Mouse (Mus musculus) activated CD4-positive, CD25-positive, alpha-beta regulatory T cell, adult 4 months (primary cell): Measurements from ENCODE around the gene Arid3c. TPM values are rescaled to one million over a fixed set of nuclear protein-coding genes. Genes with fewer than 3 reads are reported as not detected.
"Not testable (repeated sequence)": the region's sequence is repeated elsewhere in the genome, so short reads cannot be mapped to it uniquely, and the experiment has no call there.

Experiments used
- ATAC-seq: one replicate; pipeline ENCODE4 v1.8.0; 2017
- polyA plus RNA-seq, 2 experiments: library from polyadenylated mRNA; unstranded; fragments of 100-300 nt; shearing (Covaris generic); gene quantifications; one replicate each; pipeline ENCODE4 v1.2.1; 2017

Arid3c gene
- polyA plus RNA-seq = not detected

DNA sequence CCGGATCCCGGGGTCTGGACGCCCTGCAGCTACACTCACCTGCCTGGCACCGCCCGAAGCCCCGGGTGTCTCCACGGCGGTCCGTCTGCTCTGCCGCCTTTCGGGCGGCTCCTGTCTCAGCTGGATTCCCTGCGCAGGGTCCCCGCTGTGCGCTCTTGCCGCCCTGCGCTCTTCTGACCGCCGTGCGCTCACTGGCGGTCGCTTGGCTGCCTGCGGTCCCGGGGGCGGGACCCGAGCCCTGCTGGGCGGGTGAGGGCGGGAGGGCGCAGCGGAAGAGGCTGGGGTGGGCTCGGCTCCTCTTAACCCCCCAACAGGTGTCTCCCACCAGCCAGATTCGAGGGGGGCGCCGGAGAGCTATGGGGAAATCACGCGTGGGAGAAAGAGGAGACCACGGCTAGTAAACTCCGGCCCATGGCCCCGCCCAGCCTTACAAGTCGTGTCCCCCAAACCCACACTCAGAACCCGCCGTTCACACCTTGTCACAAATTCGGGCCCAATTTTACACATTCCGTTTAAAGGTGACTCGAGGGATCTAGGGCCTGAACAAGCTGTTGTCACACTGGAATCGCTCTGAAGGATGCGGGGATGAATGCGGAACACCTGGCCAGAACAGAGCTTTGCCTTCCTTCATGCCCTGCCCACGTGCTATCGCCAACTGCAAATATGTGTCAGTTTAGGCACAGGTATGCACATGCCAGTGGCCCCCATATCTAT is at the start of gene Arid3c:
Arid3c (minus strand) TSS at position 91 of the 714 bp plus-strand sequence.
- no peak for ATAC-seq

DNA sequence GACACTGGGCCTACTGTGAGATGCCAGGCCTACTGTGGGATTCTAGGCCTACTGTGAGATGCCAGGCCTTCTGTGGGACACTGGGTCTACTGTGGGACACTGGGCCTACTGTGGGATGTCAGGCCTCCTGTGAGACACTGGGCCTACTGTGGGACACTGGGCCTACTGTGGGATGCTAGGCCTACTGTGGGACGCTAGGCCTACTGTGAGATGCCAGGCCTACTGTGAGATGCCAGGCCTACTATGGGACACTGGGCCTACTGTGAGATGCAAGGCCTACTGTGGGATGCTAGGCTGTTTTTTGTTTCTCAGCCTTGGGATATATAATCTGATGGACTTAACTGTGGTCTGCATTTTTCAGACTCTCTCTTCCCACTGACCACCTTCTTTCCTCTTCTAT is 44.9 kb upstream of the Arid3c start:
- not testable (repeated sequence) for ATAC-seq

DNA sequence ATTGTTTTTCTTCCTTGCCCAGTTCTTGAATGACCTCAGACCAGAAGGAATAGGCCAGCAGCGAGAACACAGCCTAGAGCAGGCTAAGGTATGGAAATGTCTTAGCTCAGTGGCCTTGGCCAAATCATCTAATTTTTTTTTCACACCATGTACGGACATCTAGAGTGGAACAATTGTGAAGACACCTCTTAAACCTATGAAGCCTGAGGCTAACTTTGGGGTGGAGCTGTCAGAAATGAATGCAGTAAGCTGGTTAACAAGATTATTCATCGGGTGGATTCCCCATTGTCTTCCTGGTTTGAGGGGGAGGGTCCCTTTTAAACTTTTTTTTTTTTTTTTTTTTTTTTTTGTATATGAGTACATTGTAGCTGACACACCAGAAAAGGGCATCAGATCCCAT is 43.6 kb upstream of the Arid3c start:
- not testable (repeated sequence) for ATAC-seq

DNA sequence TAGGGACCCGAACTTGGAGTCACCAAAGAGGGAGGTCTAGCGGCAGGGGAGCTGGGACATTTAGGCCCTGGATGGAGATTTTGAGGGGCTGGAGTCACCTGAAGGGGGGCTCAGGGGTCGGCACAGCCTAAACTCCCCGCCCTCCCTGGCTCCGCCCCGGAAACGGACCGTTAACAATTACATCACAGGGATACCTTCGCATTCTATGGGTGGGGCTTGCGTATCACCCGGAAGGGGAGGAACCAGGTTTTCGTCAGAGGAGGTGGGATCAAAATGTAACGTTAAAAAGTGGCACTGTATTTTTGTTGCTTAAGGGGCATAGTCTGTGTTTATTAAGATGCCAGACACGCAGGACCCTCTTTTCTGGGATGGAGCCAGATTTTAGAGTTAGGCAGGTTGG is 43.1 kb upstream of the Arid3c start, which contains the start of gene Ccl27a:
Ccl27a (minus strand) TSS at position 246 of the 400 bp plus-strand sequence.
- ATAC-seq = not testable (repeated sequence)

DNA sequence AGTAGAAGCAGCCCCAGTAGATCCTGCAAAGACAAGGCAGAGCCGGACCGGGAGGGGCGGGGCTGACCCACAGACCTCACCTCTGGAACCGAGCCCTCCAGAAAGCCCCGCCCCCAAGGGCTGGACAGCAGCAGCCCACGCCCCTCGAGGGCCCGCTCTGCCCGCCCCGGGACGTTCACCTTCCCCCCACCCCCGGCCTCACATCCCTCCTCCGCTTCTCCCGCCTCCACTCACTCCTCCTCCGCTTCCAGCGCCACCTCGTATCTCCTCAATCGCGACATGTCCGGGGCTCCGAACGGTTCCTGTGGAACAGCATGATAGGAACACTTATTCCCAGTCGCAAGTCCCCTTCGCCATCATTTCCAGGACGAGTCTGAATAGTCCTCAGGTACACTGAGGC is 42.6 kb upstream of the Arid3c start:
- not testable (repeated sequence) for ATAC-seq

DNA sequence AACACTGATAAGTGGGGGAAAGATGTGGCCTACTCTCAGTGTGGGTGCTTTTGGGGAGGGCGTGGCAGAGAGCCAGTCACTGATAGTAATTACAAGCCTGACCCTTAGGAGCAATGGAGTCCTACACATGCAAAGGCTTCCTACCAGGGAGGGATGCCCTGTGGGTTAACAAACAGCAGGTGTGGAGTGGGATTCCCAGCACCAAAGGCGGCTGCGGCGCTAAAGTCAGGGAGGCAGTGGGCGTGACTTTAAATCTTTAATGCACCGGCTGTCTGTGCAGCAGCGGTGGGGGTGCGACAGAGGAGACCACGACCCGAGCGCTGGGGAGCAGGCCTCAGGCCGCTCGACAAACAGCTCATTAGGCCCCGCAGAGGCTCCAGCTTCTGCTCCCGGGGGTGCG is 42.0 kb upstream of the Arid3c start:
- not testable (repeated sequence) for ATAC-seq

DNA sequence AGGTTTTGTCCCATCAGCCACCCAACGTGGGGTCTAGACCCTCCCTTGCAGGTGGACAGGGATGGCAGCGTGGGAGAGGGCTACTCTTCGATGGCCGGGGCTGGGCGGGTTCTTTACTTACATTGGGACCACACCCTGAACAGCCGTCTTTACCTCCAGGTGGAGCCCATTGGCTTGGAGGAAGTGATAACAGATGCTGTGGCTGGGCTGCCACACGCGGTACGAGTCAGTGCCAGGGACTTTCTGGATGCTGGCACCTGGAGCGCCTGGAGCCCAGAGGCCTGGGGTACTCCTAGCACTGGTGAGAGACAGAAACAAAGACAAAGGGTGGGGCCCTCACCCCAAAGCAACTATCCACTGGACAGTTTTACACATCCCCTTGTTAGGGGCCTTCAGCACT is 36.4 kb upstream of the Arid3c start:
- not testable (repeated sequence) for ATAC-seq

DNA sequence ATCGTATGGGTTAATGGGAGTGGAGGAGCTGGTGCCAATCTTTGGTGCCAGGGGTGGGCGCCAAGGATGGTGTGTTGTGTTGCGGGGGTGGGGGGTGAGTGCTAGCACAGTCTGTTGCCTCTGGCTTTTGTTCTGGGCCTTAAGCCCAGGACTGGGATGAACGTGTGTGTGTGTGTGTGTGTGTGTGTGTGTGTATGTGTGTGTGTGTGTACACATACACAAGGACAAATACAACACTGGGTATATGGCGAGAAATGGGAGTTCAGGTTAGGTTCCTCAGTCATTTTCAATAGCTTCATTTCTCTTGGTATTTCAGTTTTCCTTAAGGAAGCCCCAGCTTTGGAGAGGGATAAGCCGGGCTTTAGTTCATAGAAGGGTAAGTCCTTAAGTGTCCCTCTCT is 32.2 kb upstream of the Arid3c start:
- not testable (repeated sequence) for ATAC-seq

DNA sequence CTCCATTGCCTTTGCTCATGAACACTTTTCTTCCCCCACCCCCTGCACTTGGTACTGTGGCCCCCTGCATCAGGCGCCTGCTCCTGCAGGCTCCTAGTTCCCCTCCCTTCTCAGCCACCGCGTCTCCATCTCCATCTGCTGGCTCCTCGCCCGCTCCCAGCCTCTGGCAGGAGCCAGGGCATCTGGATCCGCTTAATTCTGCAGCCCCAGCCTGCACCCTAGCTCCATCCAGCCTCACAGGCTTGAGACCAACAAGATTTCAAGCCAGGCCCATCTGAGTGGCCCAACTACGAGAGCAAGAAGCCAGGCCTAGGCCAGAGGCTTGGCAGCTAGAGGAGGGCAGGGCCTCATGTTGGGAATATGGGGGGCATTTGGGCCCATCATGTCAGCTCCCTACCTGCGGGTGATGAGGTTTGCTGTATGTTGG is 31.8 kb upstream of the Arid3c start:
- ATAC-seq = not testable (repeated sequence)

DNA sequence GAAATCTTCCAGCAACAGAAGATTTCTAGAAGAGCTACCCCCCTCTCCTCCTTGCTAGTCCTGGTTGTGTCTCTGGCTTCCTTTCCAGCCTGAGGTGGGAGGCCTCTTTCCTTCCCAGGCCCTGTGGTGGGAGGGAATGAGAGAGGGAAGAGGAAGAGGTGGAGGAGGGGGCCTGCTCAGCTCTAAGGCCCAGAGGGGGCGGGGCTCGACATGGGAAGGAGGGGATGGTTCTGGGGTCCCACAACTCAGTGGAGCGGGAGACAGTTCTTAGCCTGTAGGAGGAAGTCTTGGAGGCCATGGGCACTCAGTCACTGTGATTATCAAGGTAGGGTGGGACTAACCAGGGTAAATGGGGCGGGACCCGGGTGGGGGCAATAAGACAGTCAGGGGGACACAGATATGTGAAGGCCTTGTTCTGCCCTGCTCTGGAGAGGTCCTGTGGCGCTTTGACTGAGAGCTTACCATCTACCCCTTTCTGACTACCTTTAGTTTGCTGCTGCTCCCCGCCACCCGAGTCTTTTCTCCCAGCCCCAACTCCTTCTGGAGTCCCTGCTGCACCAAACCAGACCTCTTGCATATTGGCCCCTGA is 31.3 kb upstream of the Arid3c start:
- no peak for ATAC-seq

DNA sequence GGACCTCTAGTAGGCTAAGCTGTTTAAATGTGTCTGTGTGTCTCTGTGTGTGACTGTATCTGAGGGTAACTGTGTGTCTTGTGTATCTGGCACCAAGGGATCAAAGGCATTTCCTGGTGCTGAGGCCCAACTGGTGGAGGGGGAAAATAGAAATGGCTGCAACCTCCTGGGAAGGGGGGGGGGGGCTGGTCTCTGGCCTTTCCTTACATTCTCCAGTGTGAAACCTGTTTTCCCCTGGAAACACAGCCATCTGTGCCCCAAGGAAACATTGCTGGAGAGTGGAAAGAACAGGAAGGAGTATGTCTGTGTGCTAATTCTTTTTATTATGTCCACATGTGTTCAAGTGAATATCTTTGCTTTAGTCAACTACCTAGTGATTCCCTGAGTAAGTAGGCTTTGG is 30.7 kb upstream of the Arid3c start:
- ATAC-seq = no peak

DNA sequence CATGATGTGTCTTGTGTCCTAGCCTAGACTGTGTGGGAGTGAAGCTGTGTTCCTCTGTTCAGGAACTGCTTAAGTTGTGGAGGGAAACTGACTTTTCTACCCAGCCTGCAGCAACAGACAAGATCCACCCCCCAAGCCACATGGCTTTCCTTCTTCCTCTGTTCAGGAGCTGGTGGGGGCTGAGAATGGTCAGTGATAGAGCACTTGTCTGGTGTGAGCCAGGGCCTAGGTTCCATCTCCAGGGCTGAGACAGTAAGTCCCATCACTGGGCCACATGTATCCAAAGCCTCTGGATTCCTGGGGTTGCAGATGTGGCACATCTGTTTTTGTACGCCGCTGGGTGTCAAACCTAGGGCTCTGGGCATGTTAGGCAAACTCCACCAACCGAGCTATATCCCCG is 30.0 kb upstream of the Arid3c start:
- no peak for ATAC-seq

DNA sequence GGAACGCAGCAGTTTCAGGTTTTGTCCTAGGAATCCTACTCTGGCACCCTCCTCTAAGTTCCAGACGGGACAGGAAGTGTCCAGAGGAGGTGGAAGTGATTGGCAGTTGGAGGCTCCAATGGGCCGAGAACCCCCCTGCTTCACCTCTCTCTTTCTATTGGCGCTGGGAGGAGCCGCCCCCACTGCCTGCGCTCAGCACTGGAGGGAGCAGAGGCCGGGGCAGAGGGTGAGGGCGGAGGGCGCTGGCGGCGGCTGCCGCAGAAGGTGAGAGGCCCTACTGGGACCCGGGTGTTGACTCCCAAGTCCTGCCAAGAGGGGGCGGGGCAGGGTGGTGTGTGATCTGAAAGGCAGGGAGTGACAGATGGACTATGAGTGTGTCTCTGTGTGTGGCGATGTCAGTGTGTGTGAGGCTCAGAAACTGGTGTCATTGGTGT is 29.4 kb upstream of the Arid3c start:
- no peak for ATAC-seq

DNA sequence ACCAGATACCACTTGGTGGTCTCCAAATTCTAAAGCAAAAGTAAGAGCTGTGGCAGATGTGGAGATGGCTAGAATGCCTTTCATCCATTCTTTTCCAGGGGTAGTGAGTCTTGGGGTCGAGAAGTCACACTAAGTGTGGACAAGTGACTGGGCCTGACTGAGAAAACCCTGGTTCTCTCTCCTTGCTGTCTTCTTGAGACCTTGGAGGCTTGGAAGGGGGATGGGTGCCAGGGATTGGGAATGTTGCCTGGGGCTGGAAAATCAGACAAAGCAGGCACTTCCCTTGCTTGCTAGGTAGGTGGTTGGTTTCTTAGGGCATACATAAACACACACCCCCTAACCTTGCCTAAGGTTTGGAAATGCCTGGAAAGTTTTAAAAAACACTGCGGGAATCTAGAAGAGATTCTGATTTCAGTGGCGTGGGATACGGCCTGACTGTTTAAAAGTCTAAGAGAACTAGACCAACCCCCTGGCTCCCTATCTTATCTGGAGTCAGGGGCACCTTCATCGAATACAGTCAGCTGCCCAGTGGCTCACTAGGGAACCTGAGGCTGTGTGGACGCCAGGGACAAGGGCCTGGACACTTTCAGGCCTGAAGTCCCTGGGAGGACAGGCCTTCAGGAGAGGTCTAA is 28.8 kb upstream of the Arid3c start:
- ATAC-seq = no peak

DNA sequence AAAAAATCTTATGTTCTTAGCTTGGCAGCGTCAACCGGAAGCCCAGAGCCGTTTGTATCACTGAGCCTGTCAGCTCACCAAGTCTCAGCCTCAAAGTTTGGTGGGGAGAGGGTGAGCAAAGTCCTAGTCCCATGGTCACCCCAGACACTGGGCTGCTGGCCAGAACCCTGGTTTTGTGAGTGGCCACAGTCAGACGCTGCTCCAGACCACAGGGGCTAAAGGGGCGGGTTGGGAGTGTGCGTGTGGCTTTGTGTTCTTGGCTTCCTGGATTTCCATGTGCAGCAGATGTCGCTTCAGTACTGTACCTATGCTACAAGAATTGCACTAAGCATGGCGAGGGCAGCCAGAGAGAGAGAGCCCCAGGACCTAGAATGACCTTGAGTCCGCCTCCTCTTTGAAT is 28.3 kb upstream of the Arid3c start:
- ATAC-seq = no peak

DNA sequence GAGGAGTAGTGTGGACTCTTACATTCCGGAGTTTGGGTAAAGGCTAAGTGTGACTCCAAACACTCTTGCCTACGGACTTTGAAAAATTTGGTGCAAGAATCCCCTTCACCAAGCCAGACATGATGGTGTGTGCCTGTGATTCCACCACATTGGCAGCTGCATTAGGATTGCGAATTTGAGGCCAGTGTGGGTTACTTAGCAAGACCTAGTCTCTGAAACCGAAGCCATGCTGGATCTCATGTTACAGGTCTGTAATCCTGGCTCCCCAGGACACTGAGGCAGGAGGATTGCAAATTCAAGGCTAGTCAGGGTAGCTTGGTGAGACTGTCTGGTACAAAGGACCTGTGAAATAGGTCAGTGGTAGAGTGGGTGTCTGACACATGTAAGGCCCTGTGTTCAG is 27.8 kb upstream of the Arid3c start:
- no peak for ATAC-seq

DNA sequence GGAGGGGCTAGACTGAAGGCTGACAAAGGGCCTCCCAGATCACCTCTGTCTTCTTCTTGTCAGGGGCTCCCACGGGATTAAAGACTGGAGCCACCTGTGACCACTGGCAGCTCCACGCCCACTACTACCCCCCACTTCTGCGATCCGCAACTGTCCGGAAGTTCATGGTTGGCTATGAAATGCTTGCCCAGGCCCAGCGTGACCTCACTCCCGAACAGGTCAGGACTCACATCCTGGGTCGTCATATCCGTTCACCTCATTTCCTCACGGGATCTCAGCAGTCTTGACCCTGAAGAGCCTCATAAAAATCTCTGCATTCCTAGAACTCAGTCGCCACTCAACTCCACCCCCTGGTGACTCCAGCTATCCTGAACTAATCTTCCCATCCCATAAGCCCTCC is 27.1 kb upstream of the Arid3c start:
- no peak for ATAC-seq

DNA sequence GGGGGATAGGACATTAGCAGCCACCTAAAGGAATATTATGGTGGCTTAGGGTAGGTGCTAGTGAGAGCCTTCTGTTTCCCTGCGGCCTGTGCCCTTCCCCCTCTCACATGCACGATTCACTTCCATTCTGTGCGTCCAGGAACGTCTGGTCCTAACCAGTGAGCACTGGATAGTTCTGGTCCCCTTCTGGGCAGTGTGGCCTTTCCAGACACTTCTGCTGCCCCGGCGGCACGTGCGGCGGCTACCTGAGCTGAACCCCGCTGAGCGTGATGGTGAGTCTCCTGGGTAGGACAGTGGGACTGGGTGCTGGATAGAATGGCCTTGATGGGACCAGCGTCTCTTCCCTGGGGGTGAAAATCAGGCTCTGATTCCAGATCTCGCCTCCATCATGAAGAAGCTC is 26.4 kb upstream of the Arid3c start:
- ATAC-seq = no peak

DNA sequence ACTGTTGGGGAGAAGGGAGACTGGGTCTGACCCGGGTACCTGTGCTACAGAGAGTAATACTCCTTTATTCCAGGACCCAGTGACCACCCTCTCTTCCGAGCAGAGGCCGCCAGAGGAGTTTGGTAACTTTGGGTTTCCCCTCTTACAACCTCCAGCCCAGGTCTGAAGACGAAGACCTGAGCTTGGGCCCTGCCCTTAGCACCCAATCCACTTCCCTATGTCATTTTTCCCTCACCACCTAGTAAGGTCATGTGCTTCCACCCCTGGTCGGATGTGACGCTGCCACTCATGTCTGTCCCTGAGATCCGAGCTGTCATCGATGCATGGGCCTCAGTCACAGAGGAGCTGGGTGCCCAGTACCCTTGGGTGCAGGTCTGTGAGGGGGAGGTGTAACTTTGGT is 25.5 kb upstream of the Arid3c start:
- ATAC-seq = no peak

DNA sequence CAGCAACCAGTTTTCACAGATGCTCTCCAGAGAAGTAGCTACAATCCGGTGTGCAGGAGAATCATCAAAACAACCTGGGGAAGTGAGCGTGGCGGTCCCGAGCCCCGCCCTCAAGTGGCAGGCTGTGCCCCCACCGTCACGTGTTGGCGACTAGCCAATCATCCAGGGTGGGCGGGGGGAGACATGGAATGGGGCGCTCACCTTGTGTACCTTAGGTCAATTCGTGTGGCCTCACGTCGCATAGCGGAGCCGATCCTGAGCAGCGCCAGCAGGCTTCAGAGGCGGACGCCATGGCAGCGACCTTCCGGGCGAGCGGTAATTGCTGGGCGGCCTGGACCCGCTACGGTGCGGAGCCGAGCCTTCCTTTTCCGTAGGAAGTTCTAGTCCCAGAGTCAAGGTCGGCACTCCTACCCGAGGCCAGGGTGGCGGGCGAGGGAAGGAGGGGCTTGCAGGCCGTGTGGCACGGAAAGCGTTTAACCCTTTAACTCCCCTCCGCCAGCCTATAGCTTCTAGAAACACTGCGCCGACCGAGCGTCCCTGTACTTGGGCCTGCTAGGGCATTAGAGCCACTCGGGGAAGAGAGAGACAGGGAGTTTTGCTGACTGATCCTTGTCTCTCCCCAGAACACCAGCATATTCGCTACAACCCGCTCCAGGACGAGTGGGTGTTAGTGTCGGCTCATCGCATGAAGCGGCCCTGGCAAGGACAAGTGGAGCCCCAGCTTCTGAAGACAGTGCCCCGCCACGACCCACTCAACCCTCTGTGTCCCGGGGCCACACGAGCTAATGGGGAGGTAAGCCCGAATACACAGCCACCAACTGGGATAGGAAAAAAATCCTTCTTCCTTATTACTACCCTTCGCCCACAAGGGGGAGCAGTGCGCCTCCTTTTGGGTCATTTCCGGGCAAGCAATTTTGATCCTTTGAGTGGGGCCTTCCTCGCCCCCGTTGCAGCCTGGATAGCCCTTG is 24.7 kb upstream of the Arid3c start, which contains the start of gene Sigmar1:
Sigmar1 (minus strand) TSS at position 820 of the 968 bp plus-strand sequence.
- peak; percentile 83 for ATAC-seq

DNA sequence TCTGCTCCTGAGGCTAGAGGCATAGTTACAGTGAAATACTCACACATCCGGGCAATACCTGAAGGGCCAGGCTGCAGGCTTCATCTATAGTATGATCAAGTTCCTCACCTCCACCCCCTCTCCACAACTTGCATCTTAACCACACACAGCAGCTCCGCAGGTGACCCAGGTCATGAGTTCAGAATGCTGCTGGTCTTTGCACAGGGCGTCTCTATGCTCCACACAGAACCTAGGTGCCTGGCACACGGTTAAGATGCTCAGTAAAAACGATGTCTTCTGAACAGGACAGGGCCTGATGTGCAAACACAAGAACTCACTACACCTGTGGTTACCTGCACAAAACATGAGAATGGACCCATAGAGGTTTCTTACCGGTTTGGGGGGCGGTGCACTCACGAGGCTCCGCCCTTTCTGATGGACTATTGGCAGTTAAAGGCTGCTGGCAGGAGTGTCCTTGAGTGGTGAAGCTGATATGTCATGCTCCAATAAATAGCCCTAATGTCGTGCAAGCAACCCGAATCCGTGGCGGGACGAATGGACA is 23.9 kb upstream of the Arid3c start, which contains the start of gene Galt:
Galt (plus strand) TSS at position 432 of the 541 bp plus-strand sequence.
- ATAC-seq = peak; percentile 44

DNA sequence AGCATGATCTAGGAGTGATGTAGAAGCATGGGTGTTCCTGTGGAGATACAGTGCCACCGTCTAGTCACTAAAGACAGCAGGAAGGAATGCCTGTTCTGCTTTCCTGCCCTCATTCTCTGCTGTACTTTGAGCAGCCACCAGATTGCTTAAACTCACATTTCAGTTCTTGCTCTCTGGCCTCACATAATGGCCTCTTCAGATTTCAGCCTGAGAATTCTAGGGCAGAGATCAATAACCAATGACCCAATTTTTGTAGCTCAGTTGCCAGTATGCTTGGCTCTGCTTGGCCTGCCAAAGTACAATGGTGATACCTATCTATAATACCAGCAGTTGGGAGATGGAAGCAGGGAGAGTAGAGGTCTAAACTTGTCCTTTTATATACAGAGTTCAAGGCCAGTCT is 14.1 kb upstream of the Arid3c start:
- ATAC-seq = no peak
